Mouse (Mus musculus): Measurements from ENCODE around the gene Dlg2. TPM values are rescaled to one million over a fixed set of nuclear protein-coding genes. Genes with fewer than 3 reads are reported as not detected.

Dlg2 gene
- polyA plus RNA-seq, 1 experiment from 2014 or later, result 3.0 TPM

DNA sequence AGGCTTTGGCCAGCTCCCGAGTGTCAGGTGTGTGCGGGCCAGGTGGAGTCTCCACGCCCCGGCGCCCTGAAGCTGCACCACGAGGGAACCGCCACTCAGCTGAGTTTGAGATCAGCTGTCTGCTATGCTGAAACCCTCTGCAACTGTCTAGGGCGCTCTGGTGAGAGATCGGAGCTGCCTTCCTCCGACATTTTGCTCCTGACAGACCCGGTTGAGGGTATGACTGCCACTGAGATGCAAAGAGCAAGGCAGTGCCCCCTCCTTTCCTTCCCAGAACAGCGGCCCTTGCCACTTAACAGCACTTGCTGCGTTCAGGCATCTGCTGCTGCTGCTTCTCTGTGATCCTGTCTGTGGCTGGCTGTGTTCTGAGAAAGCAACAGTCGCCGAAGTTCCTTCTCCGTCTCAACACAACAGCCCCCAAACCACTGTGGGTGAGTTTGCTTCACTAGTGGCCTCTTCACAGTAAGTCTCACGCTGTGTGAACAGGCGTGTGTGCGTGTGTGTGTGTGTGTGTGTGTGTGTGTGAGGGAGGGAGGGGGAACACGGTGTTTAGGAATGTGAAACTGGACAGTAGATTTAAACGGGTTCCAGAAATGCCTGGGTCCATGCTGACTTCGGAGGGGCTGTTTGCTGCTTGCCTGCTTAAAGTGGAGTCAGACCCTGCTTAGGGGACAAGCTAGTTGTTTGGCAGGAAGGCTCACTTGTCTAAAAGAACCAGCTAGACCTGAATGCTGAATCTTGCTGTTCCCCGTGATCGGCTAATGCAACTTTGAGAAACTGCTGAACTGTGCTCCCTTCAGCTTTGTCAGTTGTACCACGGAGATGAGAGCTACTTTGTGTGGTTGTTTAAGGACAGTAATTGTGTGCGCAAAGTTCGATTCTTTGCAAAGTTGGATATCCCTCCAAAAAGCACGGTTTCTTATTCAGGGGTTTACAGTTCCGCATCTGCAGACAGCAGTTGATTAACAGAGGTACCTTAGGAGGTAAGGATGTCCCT is 1704.4 kb downstream of the Dlg2 start:
- Histone ChIP-seq H3K4me3 (ENCODE audit: low read depth, low read length) (peak overlapping the region; percentile 33), H3K9me3 (ENCODE audit: control insufficient read depth, low read length) (no peaks in the 10 kb centered on the region), H3K4me2 (ENCODE audit: low read depth, low read length, severe bottlenecking) (peak overlapping the region; percentile 70), H3K27me3 (ENCODE audit: control insufficient read depth, insufficient read depth, low read length) (no peaks in the 10 kb centered on the region), H3K27ac (ENCODE audit: low read depth, low read length) (no peak overlapping the region), H3K9ac (ENCODE audit: low read length) (peak overlapping the region; percentile 52), H3K36me3 (ENCODE audit: control insufficient read depth, insufficient read depth, low read length) (no peaks in the 10 kb centered on the region), H3K4me1 (replicated peaks; ENCODE audit: control insufficient read depth, insufficient read depth, low read length) (peaks cover 9% of the 10 kb centered on the region)
- 14% methylated on average over 29 of the region's 29 CpGs for WGBS
- peak; percentile 62 for DNase-seq (ENCODE audit: low spot score)
- ATAC-seq (replicated peaks; ENCODE audit: low FRiP score), result peak; percentile 69

- H3K36me3 ChIP-seq (ENCODE audit: control insufficient read depth, insufficient read depth, low read length), result no peaks in the 10 kb centered on the region
- H3K9me3 ChIP-seq (ENCODE audit: control insufficient read depth, low read length), result no peaks in the 10 kb centered on the region
- H3K27ac ChIP-seq (ENCODE audit: low read depth, low read length), result no peak overlapping the region
- no peaks in the 10 kb centered on the region for H3K27me3 ChIP-seq (ENCODE audit: control insufficient read depth, insufficient read depth, low read length)
- H3K4me1 ChIP-seq (replicated peaks; ENCODE audit: control insufficient read depth, insufficient read depth, low read length), result peaks cover 9% of the 10 kb centered on the region
- H3K4me3 ChIP-seq (ENCODE audit: low read depth, low read length), result no peak overlapping the region
- ATAC-seq (replicated peaks; ENCODE audit: low FRiP score) (peak; percentile 34), DNase-seq (ENCODE audit: low spot score) (peak; percentile 50)
- H3K9ac ChIP-seq (ENCODE audit: low read length), result no peak overlapping the region
- WGBS, result 7% methylated on average over 10 of the region's 10 CpGs
- peak overlapping the region; percentile 18; the same call in 1 of the 2 replicates for H3K4me2 ChIP-seq (ENCODE audit: low read depth, low read length, severe bottlenecking)
Measured at GRCm38 (mm10) chr7:92181959-92182612, 1705.6 kb downstream of the Dlg2 start.

GRCm38 (mm10) chr7:92184371-92185059 is 1708.0 kb downstream of the Dlg2 start:
- Histone ChIP-seq H3K4me2 (ENCODE audit: low read depth, low read length, severe bottlenecking) (no peak overlapping the region), H3K27me3 (ENCODE audit: control insufficient read depth, insufficient read depth, low read length) (no peaks in the 10 kb centered on the region)
- no peak for ATAC-seq (replicated peaks; ENCODE audit: low FRiP score)

DNA sequence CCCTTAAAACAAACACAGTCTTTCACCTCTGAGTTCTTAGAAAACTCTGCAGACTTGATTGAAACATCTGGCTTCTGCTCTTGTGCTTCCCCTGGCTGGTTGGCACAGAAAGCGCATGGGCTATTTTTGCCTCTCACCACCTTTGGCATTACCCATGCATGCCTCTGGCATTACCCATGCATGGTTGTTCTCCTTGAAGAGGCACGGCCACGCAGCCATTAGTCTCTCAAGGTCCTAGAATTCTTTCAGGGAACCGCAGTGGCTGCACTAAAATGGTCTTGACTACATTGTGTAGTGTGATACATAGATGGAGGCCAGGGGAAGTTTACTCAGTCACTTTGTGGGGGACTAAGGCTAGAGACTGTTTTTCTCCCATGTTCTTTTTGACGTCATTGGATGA is 1709.9 kb downstream of the Dlg2 start:
- no peak overlapping the region for H3K27ac ChIP-seq (ENCODE audit: low read depth, low read length)
- no peak for ATAC-seq (replicated peaks; ENCODE audit: low FRiP score)
- no peak overlapping the region for H3K4me2 ChIP-seq (ENCODE audit: low read depth, low read length, severe bottlenecking)
- no peak overlapping the region for H3K4me3 ChIP-seq (ENCODE audit: low read depth, low read length)
- no peaks in the 10 kb centered on the region for H3K27me3 ChIP-seq (ENCODE audit: control insufficient read depth, insufficient read depth, low read length)
- H3K9me3 ChIP-seq (ENCODE audit: control insufficient read depth, low read length), result no peaks in the 10 kb centered on the region
- H3K36me3 ChIP-seq (ENCODE audit: control insufficient read depth, insufficient read depth, low read length), result no peaks in the 10 kb centered on the region
- 86% methylated on average over 5 of the region's 5 CpGs for WGBS
- no peak overlapping the region for H3K9ac ChIP-seq (ENCODE audit: low read length)
- peaks cover 7% of the 10 kb centered on the region for H3K4me1 ChIP-seq (replicated peaks; ENCODE audit: control insufficient read depth, insufficient read depth, low read length)
- no peak for DNase-seq (ENCODE audit: low spot score)

More at GRCm38 (mm10) chr7:92184371-92185059, 1708.0 kb downstream of the Dlg2 start:
- Histone ChIP-seq H3K9ac (ENCODE audit: low read length) (no peak overlapping the region), H3K4me1 (replicated peaks; ENCODE audit: control insufficient read depth, insufficient read depth, low read length) (peaks cover 9% of the 10 kb centered on the region), H3K4me3 (ENCODE audit: low read depth, low read length) (no peak overlapping the region), H3K36me3 (ENCODE audit: control insufficient read depth, insufficient read depth, low read length) (no peaks in the 10 kb centered on the region), H3K27ac (ENCODE audit: low read depth, low read length) (no peak overlapping the region), H3K9me3 (ENCODE audit: control insufficient read depth, low read length) (no peaks in the 10 kb centered on the region)
- 90% methylated on average over 7 of the region's 7 CpGs for WGBS
- DNase-seq (ENCODE audit: low spot score), result no peak

GRCm38 (mm10) chr7:92189149-92189548 is 1712.7 kb downstream of the Dlg2 start:
- DNase-seq (ENCODE audit: low spot score), result no peak
- no peak for ATAC-seq (replicated peaks; ENCODE audit: low FRiP score)
- Histone ChIP-seq H3K27me3 (ENCODE audit: control insufficient read depth, insufficient read depth, low read length) (no peaks in the 10 kb centered on the region), H3K36me3 (ENCODE audit: control insufficient read depth, insufficient read depth, low read length) (no peaks in the 10 kb centered on the region), H3K4me1 (replicated peaks; ENCODE audit: control insufficient read depth, insufficient read depth, low read length) (no peaks in the 10 kb centered on the region), H3K4me2 (ENCODE audit: low read depth, low read length, severe bottlenecking) (no peak overlapping the region), H3K9ac (ENCODE audit: low read length) (no peak overlapping the region), H3K27ac (ENCODE audit: low read depth, low read length) (no peak overlapping the region), H3K9me3 (ENCODE audit: control insufficient read depth, low read length) (no peaks in the 10 kb centered on the region), H3K4me3 (ENCODE audit: low read depth, low read length) (no peak overlapping the region)
- WGBS, result 79% methylated on average over 6 of the region's 6 CpGs

GRCm38 (mm10) chr7:92196004-92196403 is 1719.5 kb downstream of the Dlg2 start:
- no peaks in the 10 kb centered on the region for H3K27me3 ChIP-seq (ENCODE audit: control insufficient read depth, insufficient read depth, low read length)
- H3K9ac ChIP-seq (ENCODE audit: low read length), result no peak overlapping the region
- H3K4me3 ChIP-seq (ENCODE audit: low read depth, low read length), result no peak overlapping the region
- no peaks in the 10 kb centered on the region for H3K9me3 ChIP-seq (ENCODE audit: control insufficient read depth, low read length)
- 80% methylated on average over 4 of the region's 4 CpGs for WGBS
- no peak for DNase-seq (ENCODE audit: low spot score)
- H3K4me2 ChIP-seq (ENCODE audit: low read depth, low read length, severe bottlenecking), result no peak overlapping the region
- H3K36me3 ChIP-seq (ENCODE audit: control insufficient read depth, insufficient read depth, low read length), result no peaks in the 10 kb centered on the region
- no peaks in the 10 kb centered on the region for H3K4me1 ChIP-seq (replicated peaks; ENCODE audit: control insufficient read depth, insufficient read depth, low read length)
- ATAC-seq (replicated peaks; ENCODE audit: low FRiP score), result no peak
- no peak overlapping the region for H3K27ac ChIP-seq (ENCODE audit: low read depth, low read length)

- H3K9me3 ChIP-seq (ENCODE audit: control insufficient read depth, low read length), result no peaks in the 10 kb centered on the region
- no peaks in the 10 kb centered on the region for H3K36me3 ChIP-seq (ENCODE audit: control insufficient read depth, insufficient read depth, low read length)
- no peaks in the 10 kb centered on the region for H3K4me1 ChIP-seq (replicated peaks; ENCODE audit: control insufficient read depth, insufficient read depth, low read length)
- no peak overlapping the region for H3K4me2 ChIP-seq (ENCODE audit: low read depth, low read length, severe bottlenecking)
- H3K4me3 ChIP-seq (ENCODE audit: low read depth, low read length), result no peak overlapping the region
- H3K27me3 ChIP-seq (ENCODE audit: control insufficient read depth, insufficient read depth, low read length), result no peaks in the 10 kb centered on the region
- DNase-seq (ENCODE audit: low spot score) (no peak), ATAC-seq (replicated peaks; ENCODE audit: low FRiP score) (no peak)
- H3K9ac ChIP-seq (ENCODE audit: low read length), result no peak overlapping the region
- 79% methylated on average over 3 of the region's 3 CpGs for WGBS
- no peak overlapping the region for H3K27ac ChIP-seq (ENCODE audit: low read depth, low read length)
Measured at GRCm38 (mm10) chr7:92197621-92198020, 1721.1 kb downstream of the Dlg2 start.

GRCm38 (mm10) chr7:92199131-92199530 is 1722.7 kb downstream of the Dlg2 start:
- H3K36me3 ChIP-seq (ENCODE audit: control insufficient read depth, insufficient read depth, low read length), result no peaks in the 10 kb centered on the region
- H3K4me3 ChIP-seq (ENCODE audit: low read depth, low read length), result no peak overlapping the region
- H3K9me3 ChIP-seq (ENCODE audit: control insufficient read depth, low read length), result no peaks in the 10 kb centered on the region
- no peak overlapping the region for H3K4me2 ChIP-seq (ENCODE audit: low read depth, low read length, severe bottlenecking)
- DNase-seq (ENCODE audit: low spot score), result no peak
- no peak overlapping the region for H3K27ac ChIP-seq (ENCODE audit: low read depth, low read length)
- no peaks in the 10 kb centered on the region for H3K4me1 ChIP-seq (replicated peaks; ENCODE audit: control insufficient read depth, insufficient read depth, low read length)
- 84% methylated on average over 1 of the region's 1 CpGs for WGBS
- H3K9ac ChIP-seq (ENCODE audit: low read length), result no peak overlapping the region
- no peak for ATAC-seq (replicated peaks; ENCODE audit: low FRiP score)
- no peaks in the 10 kb centered on the region for H3K27me3 ChIP-seq (ENCODE audit: control insufficient read depth, insufficient read depth, low read length)

Measured in forebrain, embryonic 11.5 days (tissue).